Mouse (Mus musculus) central nervous system, embryonic 11.5 days (tissue): ENCODE results near the gene Tagln2. TPM values are rescaled to one million over a fixed set of nuclear protein-coding genes. Genes with fewer than 3 reads are reported as not detected.

Source experiments
- polyA plus RNA-seq: library from polyadenylated mRNA; depleted of rRNA; stranded (reverse); fragments of >200 nt; gene quantifications from 2 replicates; pipeline ENCODE4 v1.2.3, GENCODE M21; 2012; rRNA removed

Tagln2 gene
- 28.5 and 53.8 TPM in 2 replicates for polyA plus RNA-seq

GRCm38 (mm10) chr1:172499765-172500441 lies at the start of gene Tagln2:
Gene Tagln2, plus strand, starts transcription at chr1:172500047.

GRCm38 (mm10) chr1:172475054-172475741 lies 24.6 kb upstream of the Tagln2 start, which contains the start of gene Slamf9:
Gene Slamf9, plus strand, starts transcription at chr1:172475358.

DNA sequence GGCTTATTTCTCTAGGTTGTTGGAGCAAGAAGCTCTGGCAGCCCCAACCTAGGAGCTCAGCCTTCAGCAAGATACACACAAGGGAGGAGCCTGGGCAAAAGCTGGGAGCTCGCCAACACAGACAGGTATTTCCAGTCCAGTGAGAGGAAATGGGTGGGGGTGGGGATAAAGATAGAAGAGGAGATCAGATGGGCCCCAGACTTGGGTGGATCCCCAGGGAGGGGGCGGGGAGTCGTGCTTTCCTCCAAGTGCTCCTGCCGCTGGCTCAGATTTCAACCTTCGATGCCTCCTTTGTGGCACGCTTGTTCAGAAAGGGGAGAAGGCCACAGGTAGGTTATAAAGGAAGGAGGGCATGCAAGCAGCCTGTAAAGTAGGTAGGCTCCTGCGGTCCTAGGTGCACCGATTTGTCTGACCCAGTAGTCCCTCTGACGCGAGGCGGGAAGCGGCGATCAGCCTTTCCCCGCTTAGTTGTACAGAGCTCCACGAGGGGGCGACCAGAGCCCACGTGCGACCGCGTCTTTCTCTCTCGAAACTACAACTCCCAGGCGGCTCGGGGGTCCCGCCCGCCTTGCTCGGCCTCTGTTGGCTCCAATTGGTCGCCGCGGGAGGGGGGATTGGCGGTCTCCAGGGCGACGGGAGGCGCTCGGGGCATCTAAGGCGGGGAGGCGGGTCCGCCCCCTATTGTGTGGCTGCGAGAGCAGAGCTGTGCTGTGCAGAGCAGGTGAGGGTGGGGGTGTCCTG lies 18.1 kb upstream of the Tagln2 start, which contains the start of gene Igsf9:
Gene Igsf9, plus strand, starts transcription at position 249 of the 741 bp plus-strand sequence.

DNA sequence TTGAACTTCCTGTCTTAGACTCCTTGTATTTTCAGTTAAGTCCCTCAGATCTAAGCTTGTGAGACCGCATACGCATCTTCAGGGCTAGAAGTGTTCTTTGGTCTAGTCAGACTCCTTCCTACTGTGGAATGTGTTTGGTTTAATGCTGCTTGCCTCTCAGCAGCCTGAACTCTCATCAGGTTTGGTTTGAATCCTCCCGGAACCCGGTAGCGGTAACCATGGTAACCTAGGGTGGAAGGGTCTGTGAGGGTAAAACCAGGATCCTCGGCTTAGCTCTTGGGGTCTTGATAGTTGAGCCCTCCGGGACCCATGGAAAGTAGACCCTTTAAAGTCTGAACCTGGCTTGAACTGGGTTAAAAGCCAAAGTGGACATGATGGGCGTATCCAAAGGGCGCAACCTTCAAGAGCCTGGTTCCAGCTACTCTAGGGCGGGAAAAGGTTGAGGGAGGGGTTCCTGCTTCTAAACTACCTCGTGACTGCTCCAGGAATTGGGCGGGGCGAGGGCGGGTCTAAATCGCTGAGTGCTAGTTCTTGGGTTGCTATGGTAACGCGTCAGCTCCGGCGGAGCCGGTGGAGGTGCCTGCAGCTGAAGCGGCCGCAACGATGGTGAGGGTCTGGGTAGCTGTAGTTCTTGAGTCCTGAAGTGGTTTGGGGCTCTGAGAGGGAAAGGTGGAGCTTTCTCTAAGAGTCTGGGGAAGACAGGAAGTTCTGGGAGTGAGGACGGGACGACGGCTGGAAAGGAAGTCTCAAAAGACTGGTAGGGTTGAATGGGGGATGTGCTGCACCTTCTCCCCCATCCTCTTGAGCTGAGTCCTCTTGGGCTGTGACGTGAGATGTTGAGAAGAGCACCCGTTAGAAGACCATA lies 21.0 kb downstream of the Tagln2 start, which contains the start of gene Cfap45:
Gene Cfap45, plus strand, starts transcription at position 226 of the 865 bp plus-strand sequence.

GRCm38 (mm10) chr1:172555638-172556037 lies 55.8 kb downstream of the Tagln2 start, which contains the start of gene Vsig8:
Gene Vsig8, plus strand, starts transcription at chr1:172555938.

Other genes starting within 250 kb of the Tagln2 start
- 0.04 TPM in 2 replicates for gene Atp1a4, start 241.6 kb upstream of the Tagln2 start, polyA plus RNA-seq
- 84.0 and 115 TPM in 2 replicates for gene Igsf8, start 238.4 kb upstream of the Tagln2 start, polyA plus RNA-seq
- gene Atp1a2, start 202.0 kb upstream of the Tagln2 start, polyA plus RNA-seq = 11.4 and 13.3 TPM in 2 replicates
- gene Kcnj9, start 170.7 kb upstream of the Tagln2 start, polyA plus RNA-seq = 1.3 and 2.1 TPM in 2 replicates
- gene Kcnj10, start 158.8 kb upstream of the Tagln2 start, polyA plus RNA-seq = 1.2 TPM in 2 replicates
- gene Pigm, start 123.5 kb upstream of the Tagln2 start, polyA plus RNA-seq = 10.0 and 17.0 TPM in 2 replicates
- gene Slamf9, start 24.7 kb upstream of the Tagln2 start, polyA plus RNA-seq = 0.20 and 0.26 TPM in 2 replicates
- 111 and 126 TPM in 2 replicates for gene Igsf9, start 18.3 kb upstream of the Tagln2 start, polyA plus RNA-seq
- gene Cfap45, start 20.8 kb downstream of the Tagln2 start, polyA plus RNA-seq = 1.7 and 2.2 TPM in 2 replicates
- 0.04 and 0.07 TPM in 2 replicates for gene Vsig8, start 55.9 kb downstream of the Tagln2 start, polyA plus RNA-seq
- gene Slamf8, start 90.5 kb downstream of the Tagln2 start, polyA plus RNA-seq = 0.02 and 0.06 TPM in 2 replicates
- 0.36 TPM in 1 of 2 replicates, not detected in the other for gene Fcrl6, start 102.5 kb downstream of the Tagln2 start, polyA plus RNA-seq
- gene Dusp23, start 132.9 kb downstream of the Tagln2 start, polyA plus RNA-seq = 6.8 and 10.0 TPM in 2 replicates
- gene Crp, start 198.0 kb downstream of the Tagln2 start, polyA plus RNA-seq = 0.12 and 0.35 TPM in 2 replicates